Mouse (Mus musculus): ENCODE results near the gene Ldb1.

- TF ChIP-seq CTCF (IDR thresholded peaks at IDR 0.05; ENCODE audit: insufficient read depth, low read length) (no peak), POLR2A (IDR thresholded peaks at IDR 0.05; ENCODE audit: borderline replicate concordance, extremely low read depth, low read depth, low read length) (no peak)
These were observed 42.7 kb downstream of the Ldb1 start for GRCm38 (mm10) chr19:46002279-46002678.
